Mouse (Mus musculus): ENCODE measurements around the gene Ciao1. TPM values are rescaled to one million over a fixed set of nuclear protein-coding genes. Genes with fewer than 3 reads are reported as not detected.
"Not testable (repeated sequence)": the region's sequence is repeated elsewhere in the genome, so short reads cannot be mapped to it uniquely, and the experiment has no call there.

Ciao1 gene
- polyA plus RNA-seq, 1 experiment = 110 TPM

GRCm38 (mm10) chr2:127237897-127238610 lies 9.6 kb downstream of the Ciao1 start:
- TF ChIP-seq CTCF (IDR thresholded peaks at IDR 0.05; ENCODE audit: borderline replicate concordance, insufficient read depth, low read depth, low read length) = no peak
- TF ChIP-seq POLR2A (IDR thresholded peaks at IDR 0.05; ENCODE audit: borderline replicate concordance, insufficient read depth, low read length) = no peak
- 92% methylated on average over 11 of the region's 11 CpGs for WGBS
- Histone ChIP-seq H3K27me3 (ENCODE audit: control insufficient read depth, insufficient read depth, low read length) (no peaks in the 10 kb centered on the region), H3K27ac (ENCODE audit: insufficient read depth, low read length) (no peak overlapping the region), H3K4me1 (ENCODE audit: control insufficient read depth, insufficient read depth, low read length) (no peaks in the 10 kb centered on the region), H3K4me3 (replicated peaks; ENCODE audit: insufficient read depth, low read depth, low read length) (no peak overlapping the region)
- DNase-seq = no peak

- H3K4me1 ChIP-seq (ENCODE audit: control insufficient read depth, insufficient read depth, low read length) = no peaks in the 10 kb centered on the region
- no peak for TF ChIP-seq CTCF (IDR thresholded peaks at IDR 0.05; ENCODE audit: borderline replicate concordance, insufficient read depth, low read depth, low read length)
- TF ChIP-seq POLR2A (IDR thresholded peaks at IDR 0.05; ENCODE audit: borderline replicate concordance, insufficient read depth, low read length) = no peak
- no peak overlapping the region for H3K27ac ChIP-seq (ENCODE audit: insufficient read depth, low read length)
- no peak overlapping the region for H3K4me3 ChIP-seq (replicated peaks; ENCODE audit: insufficient read depth, low read depth, low read length)
- 97% methylated on average over 3 of the region's 3 CpGs for WGBS
- H3K27me3 ChIP-seq (ENCODE audit: control insufficient read depth, insufficient read depth, low read length) = no peaks in the 10 kb centered on the region
- DNase-seq = no peak
Observed at GRCm38 (mm10) chr2:127225261-127225660, 22.4 kb downstream of the Ciao1 start.

- WGBS = 95% methylated on average over 5 of the region's 5 CpGs
- no peaks in the 10 kb centered on the region for H3K27me3 ChIP-seq (ENCODE audit: control insufficient read depth, insufficient read depth, low read length)
- DNase-seq = no peak
- H3K4me1 ChIP-seq (ENCODE audit: control insufficient read depth, insufficient read depth, low read length) = no peaks in the 10 kb centered on the region
- H3K27ac ChIP-seq (ENCODE audit: insufficient read depth, low read length) = no peak overlapping the region
- H3K4me3 ChIP-seq (replicated peaks; ENCODE audit: insufficient read depth, low read depth, low read length) = no peak overlapping the region
- no peak for TF ChIP-seq POLR2A (IDR thresholded peaks at IDR 0.05; ENCODE audit: borderline replicate concordance, insufficient read depth, low read length)
- no peak for TF ChIP-seq CTCF (IDR thresholded peaks at IDR 0.05; ENCODE audit: borderline replicate concordance, insufficient read depth, low read depth, low read length)
Observed at GRCm38 (mm10) chr2:127217746-127218145, 29.9 kb downstream of the Ciao1 start.

GRCm38 (mm10) chr2:127210701-127211100 lies 36.9 kb downstream of the Ciao1 start:
- H3K27ac ChIP-seq (ENCODE audit: insufficient read depth, low read length) = no peak overlapping the region
- no peak for DNase-seq
- TF ChIP-seq CTCF (IDR thresholded peaks at IDR 0.05; ENCODE audit: borderline replicate concordance, insufficient read depth, low read depth, low read length) = no peak
- no peak for TF ChIP-seq POLR2A (IDR thresholded peaks at IDR 0.05; ENCODE audit: borderline replicate concordance, insufficient read depth, low read length)
- H3K27me3 ChIP-seq (ENCODE audit: control insufficient read depth, insufficient read depth, low read length) = no peaks in the 10 kb centered on the region
- H3K4me3 ChIP-seq (replicated peaks; ENCODE audit: insufficient read depth, low read depth, low read length) = no peak overlapping the region
- no peaks in the 10 kb centered on the region for H3K4me1 ChIP-seq (ENCODE audit: control insufficient read depth, insufficient read depth, low read length)
- WGBS = 93% methylated on average over 11 of the region's 11 CpGs

- Histone ChIP-seq H3K27ac (ENCODE audit: insufficient read depth, low read length) (peak overlapping the region; percentile 45), H3K4me1 (ENCODE audit: control insufficient read depth, insufficient read depth, low read length) (no peaks in the 10 kb centered on the region), H3K4me3 (replicated peaks; ENCODE audit: insufficient read depth, low read depth, low read length) (peak overlapping the region; percentile 93), H3K27me3 (ENCODE audit: control insufficient read depth, insufficient read depth, low read length) (no peaks in the 10 kb centered on the region)
- under 1% methylated on average over 17 of the region's 17 CpGs for WGBS
- TF ChIP-seq CTCF (IDR thresholded peaks at IDR 0.05; ENCODE audit: borderline replicate concordance, insufficient read depth, low read depth, low read length) (no peak), POLR2A (IDR thresholded peaks at IDR 0.05; ENCODE audit: borderline replicate concordance, insufficient read depth, low read length) (no peak)
- DNase-seq = no peak
Observed at GRCm38 (mm10) chr2:127208452-127208769, 39.2 kb downstream of the Ciao1 start.

GRCm38 (mm10) chr2:127207547-127208451 lies 39.8 kb downstream of the Ciao1 start, which contains the start of the genes 1810024B03Rik and Snrnp200:
Gene 1810024B03Rik (minus strand): TSS chr2:127208280.
Gene Snrnp200 (plus strand): TSS chr2:127208386.
- peak within 1 kb of the TSS; percentile 45 for H3K27ac ChIP-seq (ENCODE audit: insufficient read depth, low read length)
- no peaks in the 10 kb centered on the region for H3K4me1 ChIP-seq (ENCODE audit: control insufficient read depth, insufficient read depth, low read length)
- no peaks in the 10 kb centered on the region for H3K27me3 ChIP-seq (ENCODE audit: control insufficient read depth, insufficient read depth, low read length)
- H3K4me3 ChIP-seq (replicated peaks; ENCODE audit: insufficient read depth, low read depth, low read length) = peak within 1 kb of the TSS; percentile 93
- TF ChIP-seq POLR2A (IDR thresholded peaks at IDR 0.05; ENCODE audit: borderline replicate concordance, insufficient read depth, low read length) (peak; percentile 67; the same call in 1 of the 2 replicates), CTCF (IDR thresholded peaks at IDR 0.05; ENCODE audit: borderline replicate concordance, insufficient read depth, low read depth, low read length) (no peak)
- DNase-seq = peak; percentile 96
- WGBS = 10% methylated on average over 36 of the region's 36 CpGs

- no peak for DNase-seq
- TF ChIP-seq POLR2A (IDR thresholded peaks at IDR 0.05; ENCODE audit: borderline replicate concordance, insufficient read depth, low read length) (no peak), CTCF (IDR thresholded peaks at IDR 0.05; ENCODE audit: borderline replicate concordance, insufficient read depth, low read depth, low read length) (no peak)
- H3K4me3 ChIP-seq (replicated peaks; ENCODE audit: insufficient read depth, low read depth, low read length) = no peak overlapping the region
- no peaks in the 10 kb centered on the region for H3K4me1 ChIP-seq (ENCODE audit: control insufficient read depth, insufficient read depth, low read length)
- WGBS = 90% methylated on average over 2 of the region's 2 CpGs
- no peaks in the 10 kb centered on the region for H3K27me3 ChIP-seq (ENCODE audit: control insufficient read depth, insufficient read depth, low read length)
- H3K27ac ChIP-seq (ENCODE audit: insufficient read depth, low read length) = no peak overlapping the region
Observed at GRCm38 (mm10) chr2:127206916-127207315, 40.7 kb downstream of the Ciao1 start.

- not testable (repeated sequence) for H3K27me3 ChIP-seq (ENCODE audit: control insufficient read depth, insufficient read depth, low read length); DNase-seq; H3K4me3 ChIP-seq (replicated peaks; ENCODE audit: insufficient read depth, low read depth, low read length); H3K27ac ChIP-seq (ENCODE audit: insufficient read depth, low read length); H3K4me1 ChIP-seq (ENCODE audit: control insufficient read depth, insufficient read depth, low read length)
- 85% methylated on average over 4 of the region's 4 CpGs for WGBS
Observed at GRCm38 (mm10) chr2:127205936-127206335, 41.7 kb downstream of the Ciao1 start.

Measured in cerebellum, adult 2 months (tissue).